Mouse (Mus musculus) megakaryocyte, embryonic 14.5 days (primary cell): ENCODE data around the gene Itpk1. TPM values are rescaled to one million over a fixed set of nuclear protein-coding genes. Genes with fewer than 3 reads are reported as not detected.
A peak's percentile ranks its signal among the peaks of the same experiment; 100 is the strongest.

Experiments
- H3K27me3 ChIP-seq: replicated peaks from 2 replicates; pipeline ENCODE3; 2012; ENCODE audit warnings: inconsistent platforms
- H3K36me3 ChIP-seq: replicated peaks from 2 replicates; pipeline ENCODE3; 2012; ENCODE audit warnings: low read length, inconsistent platforms, mixed read lengths
- H3K4me1 ChIP-seq: 2 replicates; pipeline ENCODE4 v1.6.1; 2012; ENCODE audit warnings: inconsistent platforms
- H3K4me3 ChIP-seq: replicated peaks from 2 replicates; pipeline ENCODE3; 2012; ENCODE audit warnings: moderate library complexity, mild to moderate bottlenecking, inconsistent platforms
- H3K9me3 ChIP-seq: 2 replicates; pipeline ENCODE4 v1.6.1; 2012; ENCODE audit warnings: inconsistent platforms
- FLI1 ChIP-seq: IDR thresholded peaks from 2 replicates; pipeline ENCODE4 v1.6.1; 2012; ENCODE audit warnings: low read length, inconsistent platforms, mixed read lengths
- GATA1 ChIP-seq: IDR thresholded peaks from 3 replicates; pipeline ENCODE4 v1.6.1; 2012; ENCODE audit warnings: mixed read lengths, low read length, inconsistent platforms, borderline replicate concordance
- polyA plus RNA-seq: library from polyadenylated mRNA; stranded (reverse); fragments of >175 nt; gene quantifications from 2 replicates; pipeline ENCODE4 v1.2.3, GENCODE M21; 2012; ENCODE audit warnings: low replicate concordance; ENCODE audit not compliant: insufficient read depth

The Itpk1 gene
- polyA plus RNA-seq, 1 experiment: 19.2 TPM

DNA sequence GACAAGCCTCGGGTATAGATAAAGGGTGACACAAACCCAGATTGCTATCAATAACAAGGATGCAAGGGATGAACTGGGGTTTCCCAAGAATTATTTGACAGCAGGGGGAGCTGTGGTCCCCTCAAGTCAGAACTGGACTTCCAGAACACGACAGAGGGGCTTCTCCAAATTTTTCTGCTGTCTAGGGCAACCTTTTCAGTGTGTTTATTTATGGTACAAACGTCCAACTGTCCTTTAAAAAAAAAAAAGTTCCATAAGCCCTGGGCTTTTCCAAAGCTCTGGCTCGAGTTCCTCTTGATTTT is 1.7 kb downstream of the Itpk1 start:
- peaks cover 77% of the 10 kb centered on the region for H3K4me1 ChIP-seq

DNA sequence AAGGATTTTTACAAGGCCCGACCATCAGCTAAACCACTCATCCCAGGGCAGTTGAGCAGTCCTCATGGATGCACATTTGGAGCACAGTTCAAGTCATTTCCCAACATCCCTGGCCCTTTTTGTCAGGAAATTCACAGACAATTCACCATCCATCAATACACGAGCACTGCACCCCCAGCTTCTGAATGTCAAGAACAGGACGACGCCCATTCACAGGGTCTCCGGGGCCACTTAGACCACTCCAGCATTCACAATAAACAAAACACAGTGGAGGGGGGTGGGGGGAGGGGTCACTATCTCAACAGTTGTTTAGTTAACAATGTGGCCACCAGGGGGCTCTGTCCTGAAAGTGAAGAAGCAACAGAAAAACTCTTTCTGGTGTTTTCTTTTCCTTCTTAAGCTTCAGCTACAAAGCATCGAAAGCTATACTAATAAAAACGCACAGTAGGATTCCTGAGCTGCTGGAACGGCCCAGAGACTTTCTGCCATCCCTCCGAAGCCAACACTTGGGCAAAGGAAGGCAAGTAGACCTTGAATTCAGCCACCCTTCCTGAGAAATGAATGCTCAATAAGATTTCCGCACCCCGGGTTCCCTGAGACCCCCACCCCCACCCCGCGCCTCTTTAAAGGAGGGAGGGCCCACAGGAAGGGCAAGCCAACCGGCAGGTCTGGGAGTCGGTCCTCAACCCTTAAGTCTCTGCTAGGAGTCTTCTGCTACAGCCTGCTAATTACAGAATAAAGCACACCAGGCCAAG is 2.2 kb downstream of the Itpk1 start:
- Histone ChIP-seq H3K4me1 (peaks cover 79% of the 10 kb centered on the region), H3K9me3 (no peaks in the 10 kb centered on the region), H3K36me3 (no peaks in the 10 kb centered on the region), H3K4me3 (peak overlapping the region; percentile 94), H3K27me3 (peaks cover 1% of the 10 kb centered on the region)
- no peak for TF ChIP-seq FLI1
- no peak for TF ChIP-seq GATA1

More for the DNA sequence above, 1.7 kb downstream of the Itpk1 start:
- peak overlapping the region; percentile 94 for H3K4me3 ChIP-seq
- H3K27me3 ChIP-seq: peaks cover 1% of the 10 kb centered on the region
- H3K36me3 ChIP-seq: no peaks in the 10 kb centered on the region
- no peak for TF ChIP-seq GATA1
- no peak for TF ChIP-seq FLI1
- no peaks in the 10 kb centered on the region for H3K9me3 ChIP-seq

DNA sequence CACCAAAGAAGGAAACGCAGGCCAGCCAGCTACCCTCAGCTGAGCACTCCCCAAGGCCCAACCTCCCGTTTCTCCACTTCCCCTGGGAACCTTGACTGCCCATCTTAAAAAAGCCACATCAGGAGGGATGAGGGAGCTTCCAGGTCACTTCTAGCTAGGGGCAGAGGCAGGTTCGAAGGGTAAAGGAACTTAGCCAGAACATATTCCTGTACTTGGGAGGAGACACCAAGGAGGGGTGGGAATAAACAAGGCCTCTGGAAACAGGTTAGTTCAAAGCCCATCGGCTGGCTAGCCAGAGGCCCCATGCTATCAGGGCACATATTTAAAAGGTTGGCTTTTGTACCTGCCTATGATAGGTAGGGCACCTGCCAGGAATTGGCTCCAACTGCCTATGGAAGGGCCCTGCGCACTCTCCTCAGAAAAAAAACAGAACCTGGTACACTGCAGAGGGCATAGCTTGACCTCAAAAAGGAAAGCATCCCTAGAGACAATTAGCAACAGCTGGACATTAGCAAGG is 3.0 kb downstream of the Itpk1 start:
- TF ChIP-seq FLI1 (no peak), GATA1 (no peak)
- peaks cover 87% of the 10 kb centered on the region for H3K4me1 ChIP-seq
- no peaks in the 10 kb centered on the region for H3K9me3 ChIP-seq
- no peak overlapping the region for H3K4me3 ChIP-seq
- H3K36me3 ChIP-seq: no peaks in the 10 kb centered on the region
- no peaks in the 10 kb centered on the region for H3K27me3 ChIP-seq

DNA sequence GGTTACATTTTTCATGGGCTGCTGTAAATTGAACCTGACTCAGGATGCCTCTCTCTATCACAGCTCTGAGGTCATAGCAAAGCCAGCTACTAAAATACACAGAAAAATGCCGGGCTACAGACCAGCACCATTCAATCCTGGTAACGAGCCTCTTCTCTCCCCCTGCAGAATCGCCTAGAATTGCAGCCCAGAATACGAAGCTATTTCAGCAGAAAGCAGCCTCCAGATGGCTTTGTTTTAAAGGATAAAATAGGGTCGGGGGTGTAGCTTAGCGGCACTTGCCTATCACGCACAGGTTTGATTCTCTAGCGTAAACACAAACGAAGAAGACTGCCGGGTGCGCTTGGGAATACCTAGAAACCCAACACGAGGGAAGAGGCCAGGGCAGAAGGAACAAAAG is 4.3 kb downstream of the Itpk1 start:
- no peak for TF ChIP-seq FLI1
- TF ChIP-seq GATA1: no peak
- H3K9me3 ChIP-seq: no peaks in the 10 kb centered on the region
- H3K27me3 ChIP-seq: no peaks in the 10 kb centered on the region
- peaks cover 91% of the 10 kb centered on the region for H3K4me1 ChIP-seq
- no peak overlapping the region for H3K4me3 ChIP-seq
- peaks cover 3% of the 10 kb centered on the region for H3K36me3 ChIP-seq

DNA sequence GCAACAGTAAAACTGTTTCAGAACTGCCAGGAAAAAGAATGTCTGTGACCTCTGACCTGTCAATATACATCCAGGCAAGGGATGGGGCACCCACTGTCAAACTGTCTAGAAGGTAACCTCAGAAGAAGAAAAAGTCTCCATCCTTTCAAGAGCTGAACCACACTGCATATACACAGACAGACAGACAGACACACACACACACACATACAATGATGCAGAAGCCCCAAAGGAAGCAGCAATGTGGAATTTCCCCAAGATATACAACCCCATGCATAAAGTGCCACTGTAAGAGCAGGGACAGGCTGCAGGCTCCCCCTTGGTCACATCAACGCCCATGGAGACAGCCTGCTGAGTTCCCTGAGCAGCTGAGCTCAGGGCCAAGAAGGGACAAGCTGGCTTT is 5.6 kb downstream of the Itpk1 start:
- Histone ChIP-seq H3K27me3 (no peaks in the 10 kb centered on the region), H3K4me3 (peak overlapping the region; percentile 26), H3K36me3 (peaks cover 3% of the 10 kb centered on the region), H3K9me3 (no peaks in the 10 kb centered on the region), H3K4me1 (peaks cover 94% of the 10 kb centered on the region)
- TF ChIP-seq GATA1 (no peak), FLI1 (no peak)

DNA sequence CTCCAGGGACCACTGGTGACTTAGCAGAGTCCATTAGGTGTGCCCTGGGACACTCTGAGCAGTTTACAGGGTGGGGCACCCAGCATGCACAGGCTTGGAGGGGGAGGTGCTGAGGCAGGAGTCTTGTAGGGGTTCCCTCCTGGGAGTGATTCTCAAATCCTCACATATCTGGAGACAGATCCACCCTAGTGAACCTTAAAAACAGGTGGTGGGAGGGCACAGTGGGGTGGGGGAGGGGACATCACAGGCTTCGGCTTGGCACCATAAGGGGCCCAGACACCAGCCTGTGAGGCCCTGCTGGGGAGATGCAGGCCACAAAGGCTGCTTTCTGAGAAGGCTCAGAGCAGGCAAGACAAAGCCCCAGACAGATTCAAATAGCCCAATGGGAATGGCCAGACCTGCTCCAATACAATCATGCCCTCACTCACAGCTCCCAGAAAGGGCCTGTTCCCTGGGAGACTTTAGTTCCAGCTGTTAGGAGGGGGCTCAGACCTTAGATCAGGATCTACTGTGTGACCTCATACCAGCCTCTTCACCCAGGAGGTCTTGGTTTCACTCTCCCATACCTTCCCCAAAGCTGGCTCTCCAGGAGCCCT is 6.5 kb downstream of the Itpk1 start:
- TF ChIP-seq FLI1 (no peak), GATA1 (no peak)
- Histone ChIP-seq H3K27me3 (no peaks in the 10 kb centered on the region), H3K4me1 (peaks cover 84% of the 10 kb centered on the region), H3K9me3 (no peaks in the 10 kb centered on the region), H3K4me3 (peak overlapping the region; percentile 50), H3K36me3 (peaks cover 8% of the 10 kb centered on the region)

DNA sequence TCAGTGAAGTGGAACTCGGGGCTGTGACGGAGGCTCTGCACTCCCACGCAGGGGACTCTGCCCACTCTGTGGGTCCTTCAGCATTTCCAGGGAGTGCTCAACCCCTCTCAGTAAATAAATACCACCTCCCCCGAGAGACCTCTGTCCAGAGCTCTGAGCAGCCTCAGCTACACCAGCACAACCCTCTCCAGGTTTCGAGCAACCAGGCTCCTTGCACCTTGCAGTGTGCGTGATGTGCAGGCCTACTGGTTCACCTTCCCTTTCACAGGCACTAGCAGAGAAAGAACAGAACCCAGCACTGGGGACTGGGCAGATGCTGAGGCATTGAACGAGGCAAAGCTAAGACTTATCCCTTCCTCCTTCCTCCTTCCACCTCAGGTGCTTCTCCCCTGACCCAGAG is 7.3 kb downstream of the Itpk1 start:
- H3K4me3 ChIP-seq: no peak overlapping the region
- TF ChIP-seq GATA1 (no peak), FLI1 (no peak)
- H3K27me3 ChIP-seq: no peaks in the 10 kb centered on the region
- peaks cover 11% of the 10 kb centered on the region for H3K36me3 ChIP-seq
- H3K9me3 ChIP-seq: no peaks in the 10 kb centered on the region
- H3K4me1 ChIP-seq: peaks cover 78% of the 10 kb centered on the region

DNA sequence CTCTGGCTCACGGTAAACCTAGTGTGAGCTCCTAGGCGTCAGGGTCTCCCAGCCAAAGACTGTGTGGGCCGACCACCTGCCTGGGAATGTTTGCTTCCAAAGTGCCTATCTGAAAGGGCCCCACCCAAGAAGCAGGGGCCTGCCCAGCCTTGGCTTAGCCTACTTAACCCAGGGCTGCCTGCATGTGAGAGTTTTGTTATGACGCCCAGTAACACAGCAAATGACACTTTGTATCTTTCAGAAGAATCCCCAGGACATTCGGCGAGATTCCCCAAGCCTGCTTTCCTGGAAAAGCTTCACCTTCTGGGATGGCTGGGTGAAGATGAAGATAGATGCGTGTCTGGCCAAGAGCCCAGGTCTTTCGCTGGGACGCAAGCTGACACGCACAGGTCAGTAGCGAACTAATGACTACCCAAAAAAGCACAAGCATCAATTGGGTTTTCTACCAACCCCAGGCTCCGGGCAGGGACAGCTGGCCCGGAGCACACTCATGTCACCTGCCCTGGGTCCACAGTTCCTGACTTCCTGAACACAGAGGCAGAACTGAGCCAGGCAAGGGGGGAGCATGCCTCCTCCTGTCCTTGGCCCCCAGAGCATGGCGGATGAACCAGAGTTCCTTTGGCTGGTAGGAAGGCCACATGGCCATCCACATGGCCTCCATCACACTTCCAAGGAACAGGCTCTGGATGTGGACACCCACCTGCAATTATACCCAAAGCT is 7.9 kb downstream of the Itpk1 start:
- no peaks in the 10 kb centered on the region for H3K27me3 ChIP-seq
- H3K9me3 ChIP-seq: no peaks in the 10 kb centered on the region
- TF ChIP-seq FLI1: no peak
- no peak for TF ChIP-seq GATA1
- H3K4me3 ChIP-seq: no peak overlapping the region
- H3K4me1 ChIP-seq: peaks cover 78% of the 10 kb centered on the region
- H3K36me3 ChIP-seq: peaks cover 12% of the 10 kb centered on the region

DNA sequence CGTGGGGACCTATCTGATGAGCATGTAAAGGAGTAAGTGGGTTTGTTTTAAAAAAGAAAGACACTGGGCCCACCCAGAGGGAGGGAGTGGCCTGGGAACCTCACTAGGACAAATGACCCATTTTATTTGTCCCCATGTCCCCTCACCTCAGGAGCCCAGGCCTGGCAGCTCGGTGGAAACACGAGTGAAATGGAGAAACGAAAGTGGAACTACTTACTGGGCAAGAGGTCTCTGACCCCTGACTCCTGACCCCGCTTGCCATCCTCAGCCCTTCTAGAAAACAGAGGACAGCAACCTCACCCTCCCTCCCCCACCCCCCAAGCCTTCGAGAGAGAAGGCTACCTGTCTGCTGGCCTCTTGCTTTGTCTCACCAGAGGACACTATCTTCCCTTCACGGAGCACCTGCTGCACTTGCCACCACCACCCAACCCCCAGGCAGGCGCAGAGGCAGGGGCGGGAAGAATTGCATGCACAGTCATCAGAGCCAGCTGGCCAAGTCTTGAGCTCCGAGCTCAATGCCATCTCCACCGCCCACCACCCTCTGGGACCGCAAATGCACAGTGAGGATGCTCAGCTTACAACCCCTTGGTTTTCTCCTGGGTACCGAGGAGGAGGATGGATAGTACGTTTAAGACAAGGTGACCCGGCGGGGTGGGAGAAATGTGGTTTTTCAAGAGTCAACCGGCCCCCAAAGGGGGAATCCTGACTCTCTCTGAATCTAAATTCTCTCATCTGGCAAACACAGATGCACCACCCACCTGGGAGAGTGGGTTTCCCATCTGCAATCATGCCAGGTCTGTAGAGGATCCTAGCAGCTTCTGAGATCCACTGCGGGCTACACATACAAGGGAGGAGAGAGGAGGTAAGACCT is 9.1 kb downstream of the Itpk1 start:
- Histone ChIP-seq H3K4me3 (peak overlapping the region; percentile 42), H3K36me3 (peaks cover 12% of the 10 kb centered on the region), H3K27me3 (no peaks in the 10 kb centered on the region), H3K9me3 (no peaks in the 10 kb centered on the region), H3K4me1 (peaks cover 79% of the 10 kb centered on the region)
- no peak for TF ChIP-seq FLI1

DNA sequence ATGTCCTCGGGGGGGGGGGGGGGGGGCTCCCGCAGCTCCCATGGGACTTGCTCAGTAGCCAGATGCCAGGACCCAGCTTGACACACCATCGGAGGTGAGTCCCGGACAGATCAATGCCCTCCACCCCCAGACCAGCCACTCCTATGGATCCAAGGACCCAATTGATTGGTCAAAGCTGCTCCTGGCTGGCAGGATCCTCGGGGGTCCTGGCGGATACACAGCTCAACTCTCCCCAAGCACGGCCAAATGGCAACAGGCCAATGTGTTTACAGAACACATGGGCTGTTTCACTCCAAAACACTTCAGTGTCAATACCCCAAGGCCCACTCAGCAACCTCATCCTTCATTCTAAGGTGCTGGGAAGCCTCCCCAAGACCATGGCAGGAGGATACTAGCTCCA is 13.0 kb downstream of the Itpk1 start:
- H3K36me3 ChIP-seq: peaks cover 18% of the 10 kb centered on the region
- H3K27me3 ChIP-seq: no peaks in the 10 kb centered on the region
- TF ChIP-seq FLI1 (no peak), GATA1 (no peak)
- peaks cover 62% of the 10 kb centered on the region for H3K4me1 ChIP-seq
- no peaks in the 10 kb centered on the region for H3K9me3 ChIP-seq
- H3K4me3 ChIP-seq: no peak overlapping the region
